Mouse (Mus musculus) CH12.LX (cell line): ENCODE results near the gene March5.

Experiments used
- BHLHE40 ChIP-seq: IDR thresholded peaks from 2 replicates; pipeline ENCODE4 v1.6.1; 2011; ENCODE audit warnings: mild to moderate bottlenecking, low read depth, low read length, improper control_type of control experiment
- CHD1 ChIP-seq: IDR thresholded peaks from 2 replicates; pipeline ENCODE4 v1.6.1; 2012; ENCODE audit warnings: low read depth, low read length, improper control_type of control experiment, inconsistent platforms
- JUND ChIP-seq: conservative IDR thresholded peaks from 2 replicates; pipeline ENCODE4 v1.6.1; 2011; ENCODE audit warnings: low read depth, low read length, improper control_type of control experiment
- MAFK ChIP-seq: IDR thresholded peaks from 2 replicates; pipeline ENCODE4 v1.6.1; 2011; ENCODE audit warnings: low read length, improper control_type of control experiment; ENCODE audit not compliant: insufficient replicate concordance
- MEF2A ChIP-seq: IDR thresholded peaks from 2 replicates; pipeline ENCODE4 v1.6.1; 2014; ENCODE audit warnings: low read depth, mild to moderate bottlenecking, inconsistent platforms, low read length, improper control_type of control experiment, borderline replicate concordance

DNA sequence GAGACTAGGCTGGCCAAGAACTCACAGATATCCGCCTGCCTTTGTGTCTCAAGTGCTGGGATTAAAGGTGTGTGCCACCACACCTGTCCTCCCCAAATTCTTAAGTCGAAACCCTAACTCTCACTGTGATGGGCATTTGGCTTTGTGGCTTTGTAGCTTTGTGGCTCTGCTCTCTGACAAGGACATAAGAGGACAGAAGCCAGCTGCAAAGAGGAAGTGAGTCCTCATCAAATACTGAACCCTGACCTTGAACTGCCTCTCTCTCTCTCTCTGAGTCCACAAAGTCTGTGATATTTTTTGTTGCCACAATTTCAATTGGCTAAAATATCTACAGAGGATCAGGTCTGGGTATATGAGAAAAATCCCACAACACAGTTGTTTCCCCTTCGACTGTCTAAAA lies 40.9 kb downstream of the March5 start:
- TF ChIP-seq CHD1, result no peak
- TF ChIP-seq BHLHE40, result no peak
- TF ChIP-seq JUND, result no peak
- no peak for TF ChIP-seq MEF2A
- TF ChIP-seq MAFK, result no peak
